Mouse (Mus musculus) monocyte, adult 5-6 weeks (primary cell): Measurements from ENCODE around the gene Ntn4. TPM values are rescaled to one million over a fixed set of nuclear protein-coding genes. Genes with fewer than 3 reads are reported as not detected.
A peak's percentile ranks its signal among the peaks of the same experiment; 100 is the strongest.

Experiments used
- ATAC-seq: fragments of 153-309, 156-312 bp; replicated peaks from 2 replicates; pipeline ENCODE4 v1.8.0; 2017; ENCODE audit warnings: mild to moderate bottlenecking; ENCODE audit not compliant: low TSS enrichment, insufficient number of reproducible peaks, severe bottlenecking, poor library complexity, low FRiP score
- total RNA-seq: library from RNA; stranded (forward); fragments of 200-1000, 200-491, 200-594 nt; gene quantifications from 3 replicates; pipeline ENCODE4 v1.2.3, GENCODE M21; 2017

Ntn4 gene
- total RNA-seq, 1 experiment from 2014 or later = 0.38 TPM

- ATAC-seq = no peak
Observed at GRCm38 (mm10) chr10:93756211-93756610, 115.7 kb downstream of the Ntn4 start.

GRCm38 (mm10) chr10:93759644-93760043 is 119.2 kb downstream of the Ntn4 start:
- ATAC-seq = no peak

- ATAC-seq = no peak
Observed at GRCm38 (mm10) chr10:93760429-93760828, 119.9 kb downstream of the Ntn4 start.

- ATAC-seq = 0 out of 2 replicates have a peak, but pooled peaks have one; percentile 35
Observed at GRCm38 (mm10) chr10:93763074-93763473, 122.6 kb downstream of the Ntn4 start.

DNA sequence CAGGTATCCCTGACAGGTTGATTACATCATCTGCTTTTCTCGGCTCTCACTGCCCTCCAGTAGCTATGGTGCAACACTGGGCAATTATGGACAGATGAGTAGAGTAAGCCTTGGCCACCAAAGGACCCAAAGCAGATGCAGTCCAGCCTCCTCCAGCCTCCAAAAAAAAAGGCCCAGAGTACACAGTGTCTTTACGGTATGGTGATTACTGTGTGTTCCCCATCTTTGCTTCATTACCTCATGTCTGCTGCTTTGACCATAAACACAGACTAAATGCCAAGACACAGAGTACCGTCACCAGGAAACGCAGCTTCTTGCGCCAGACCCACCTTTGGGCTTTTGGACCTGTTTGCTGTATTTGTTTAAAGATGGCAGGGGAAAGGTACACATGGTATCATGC is 125.7 kb downstream of the Ntn4 start:
- ATAC-seq = no peak

- no peak for ATAC-seq
Observed at GRCm38 (mm10) chr10:93767245-93767644, 126.8 kb downstream of the Ntn4 start.

DNA sequence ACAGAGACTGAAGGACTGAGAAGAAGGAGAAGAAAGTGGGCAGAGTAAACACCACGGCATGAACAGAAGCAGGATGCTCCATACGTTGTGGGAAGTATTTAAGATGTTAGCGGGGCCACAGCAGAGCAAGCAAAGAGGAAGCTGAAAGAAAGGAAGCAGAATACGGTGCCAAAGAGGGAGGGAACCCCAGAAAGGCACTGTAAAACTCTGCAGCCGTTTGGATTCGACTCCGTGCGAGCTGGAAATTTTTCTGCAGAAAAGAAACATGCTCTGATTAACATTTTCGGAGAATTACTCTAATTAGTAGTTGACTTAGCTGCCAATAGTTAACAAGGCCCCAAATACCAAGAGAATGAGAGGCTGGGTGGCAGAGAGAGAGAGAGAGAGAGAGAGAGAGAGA is 127.7 kb downstream of the Ntn4 start:
- ATAC-seq = no peak; the same call in 1 of the 2 replicates

- ATAC-seq = no peak
Observed at GRCm38 (mm10) chr10:93771931-93772465, 131.5 kb downstream of the Ntn4 start.

DNA sequence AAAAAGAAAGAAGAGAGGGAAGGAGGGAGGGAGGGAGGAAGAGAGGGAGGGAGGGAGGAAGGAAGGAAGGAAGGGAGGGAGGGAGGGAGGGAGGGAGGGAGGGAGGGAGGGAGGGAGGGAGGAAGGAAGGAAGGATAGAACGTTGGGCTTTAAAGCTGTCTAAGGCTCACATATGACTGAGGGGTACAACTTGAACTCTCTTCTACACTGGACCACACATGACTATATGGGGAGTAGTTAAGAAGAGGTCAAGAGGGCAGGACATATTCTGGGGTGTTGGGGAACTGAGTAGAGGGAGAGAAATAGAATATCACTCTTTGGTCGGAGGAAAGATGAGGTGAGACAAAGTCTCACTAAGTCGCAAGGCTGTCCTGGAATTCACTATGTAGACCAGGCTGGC is 132.0 kb downstream of the Ntn4 start:
- ATAC-seq = no peak

- ATAC-seq = no peak
Observed at GRCm38 (mm10) chr10:93776731-93777151, 136.3 kb downstream of the Ntn4 start.

DNA sequence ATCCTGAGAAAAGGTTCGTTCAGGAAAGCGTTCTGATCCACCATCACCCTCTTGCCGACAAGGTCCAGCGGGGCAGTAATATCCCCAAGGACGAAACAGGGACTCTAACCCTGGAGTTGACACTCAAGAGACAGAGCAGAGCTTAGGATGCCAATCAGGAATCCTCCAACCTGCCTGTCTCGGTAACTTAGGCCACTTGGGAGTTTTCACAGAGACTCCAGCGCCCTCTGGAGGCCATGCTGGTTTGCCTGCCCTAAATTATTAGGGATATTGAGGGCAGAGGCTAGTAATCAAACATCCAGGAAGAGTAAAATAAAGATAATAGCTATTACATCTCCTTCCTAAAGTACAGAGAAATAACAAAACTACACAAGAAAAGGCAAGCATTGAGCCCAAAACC is 136.9 kb downstream of the Ntn4 start:
- ATAC-seq = no peak

DNA sequence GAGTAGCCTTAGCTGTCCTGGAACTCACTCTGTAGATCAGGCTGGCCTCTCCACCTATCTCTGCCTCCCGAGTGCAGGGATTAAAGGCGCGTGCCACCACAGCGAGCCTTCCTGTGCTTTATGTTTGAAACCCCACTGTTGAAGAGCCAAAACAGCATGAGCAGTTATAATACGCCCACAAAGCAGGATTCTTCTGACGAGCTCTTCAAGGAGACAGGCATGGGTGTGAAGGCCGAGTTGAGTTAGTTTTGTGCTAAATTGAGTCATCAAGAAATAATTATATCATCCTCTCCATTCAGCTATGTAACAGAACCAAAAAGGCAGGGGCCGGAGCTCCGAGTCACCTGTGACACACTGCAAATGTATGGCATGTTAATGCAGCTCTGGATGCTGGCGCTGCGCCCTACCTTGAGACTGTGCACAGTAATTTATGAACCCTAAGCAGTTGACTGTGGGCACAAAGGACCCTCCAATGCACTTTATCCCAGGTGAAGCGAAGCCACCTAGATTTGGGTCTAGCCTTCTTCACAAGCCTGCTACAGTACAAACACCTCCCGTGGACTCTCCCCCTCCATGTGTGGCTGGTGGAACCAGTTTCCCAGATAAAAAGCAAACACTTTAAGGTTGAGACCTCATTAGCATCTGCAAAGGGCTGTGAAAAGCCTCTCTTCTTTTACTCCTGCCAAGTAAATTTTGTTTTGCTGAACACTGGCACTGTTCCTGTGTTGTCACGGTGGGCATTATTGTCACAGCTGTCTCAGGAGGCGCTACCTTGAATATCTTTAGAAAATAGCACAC is 142.9 kb downstream of the Ntn4 start:
- ATAC-seq = no peak

Other genes with a start within 250 kb of the Ntn4 start
- 194 to 214 TPM (median 195 TPM) in 3 replicates for gene Lta4h, start 187.3 kb upstream of the Ntn4 start, total RNA-seq
- gene Hal, start 151.9 kb upstream of the Ntn4 start, total RNA-seq = 1.4 TPM in 1 of 3 replicates, not detected in the others
- 0.19 TPM in 1 of 3 replicates, not detected in the others for gene Amdhd1, start 100.6 kb upstream of the Ntn4 start, total RNA-seq
- not detected in 3 replicates for gene Ccdc38, start 100.0 kb upstream of the Ntn4 start, total RNA-seq
- gene Snrpf, start 51.0 kb upstream of the Ntn4 start, total RNA-seq = 80.8 to 102 TPM (median 89.9 TPM) in 3 replicates
- 0.29 TPM in 1 of 3 replicates, not detected in the others for gene Usp44, start 190.9 kb downstream of the Ntn4 start, total RNA-seq